Mouse (Mus musculus) macrophage (primary cell): Measurements from ENCODE around the gene Gtf2e1. TPM values are rescaled to one million over a fixed set of nuclear protein-coding genes. Genes with fewer than 3 reads are reported as not detected.

ENCODE experiments used
- H3K27ac ChIP-seq: fragments of 350-480 bp; formaldehyde crosslinking; 2 replicates; pipeline ENCODE4 v1.9.0; 2021
- H3K36me3 ChIP-seq: fragments of 350-480 bp; formaldehyde crosslinking; 2 replicates; pipeline ENCODE4 v1.9.0; 2021; ENCODE audit errors: inconsistent target
- H3K4me3 ChIP-seq: fragments of 350-480 bp; formaldehyde crosslinking; 2 replicates; pipeline ENCODE4 v1.9.0; 2021; ENCODE audit errors: inconsistent target
- H3K79me2 ChIP-seq: fragments of 350-480 bp; formaldehyde crosslinking; 2 replicates; pipeline ENCODE4 v1.9.0; 2021; ENCODE audit errors: inconsistent target
- WGBS: methylation state at CpG from one replicate; pipeline ENCODE4 v1.1.7; 2026; ENCODE audit warnings: inconsistent platforms; ENCODE audit not compliant: missing documents; 5-methylcytosine and 5-hydroxymethylcytosine counted together
- polyA plus RNA-seq: library from polyadenylated mRNA; stranded (reverse); fragments of 250-400 nt; gene quantifications from 3 replicates; pipeline ENCODE4 v1.2.4, GENCODE M21; 2018; ENCODE audit warnings: inconsistent platforms

Gene Gtf2e1
- polyA plus RNA-seq, 1 experiment from 2014 or later: 8.0 TPM

DNA sequence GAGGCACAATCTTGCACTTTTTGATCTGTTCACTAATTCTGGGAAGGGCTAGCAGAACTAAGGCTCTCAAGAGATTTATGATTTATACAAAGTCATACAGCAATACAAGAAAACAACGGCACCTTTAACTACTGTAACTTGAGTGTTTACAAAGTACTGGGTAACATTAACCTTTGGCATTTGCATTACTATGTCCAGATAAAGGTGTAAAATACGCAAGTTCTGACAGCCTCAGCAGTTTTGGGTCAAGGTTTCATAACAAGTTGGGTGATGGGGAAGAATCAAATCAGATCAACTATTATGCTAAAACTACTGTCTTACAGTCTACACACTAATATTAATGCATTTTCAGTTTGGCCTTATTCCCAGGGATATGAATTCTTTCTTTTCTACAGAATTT lies 14.5 kb downstream of the Gtf2e1 start:
- Histone ChIP-seq H3K36me3 (peaks cover 24% of the 10 kb centered on the region), H3K79me2 (peaks cover 29% of the 10 kb centered on the region; the same call in 1 of the 2 replicates), H3K4me3 (no peak overlapping the region), H3K27ac (no peak overlapping the region)
- 93% methylated on average over 2 of the region's 2 CpGs for WGBS

DNA sequence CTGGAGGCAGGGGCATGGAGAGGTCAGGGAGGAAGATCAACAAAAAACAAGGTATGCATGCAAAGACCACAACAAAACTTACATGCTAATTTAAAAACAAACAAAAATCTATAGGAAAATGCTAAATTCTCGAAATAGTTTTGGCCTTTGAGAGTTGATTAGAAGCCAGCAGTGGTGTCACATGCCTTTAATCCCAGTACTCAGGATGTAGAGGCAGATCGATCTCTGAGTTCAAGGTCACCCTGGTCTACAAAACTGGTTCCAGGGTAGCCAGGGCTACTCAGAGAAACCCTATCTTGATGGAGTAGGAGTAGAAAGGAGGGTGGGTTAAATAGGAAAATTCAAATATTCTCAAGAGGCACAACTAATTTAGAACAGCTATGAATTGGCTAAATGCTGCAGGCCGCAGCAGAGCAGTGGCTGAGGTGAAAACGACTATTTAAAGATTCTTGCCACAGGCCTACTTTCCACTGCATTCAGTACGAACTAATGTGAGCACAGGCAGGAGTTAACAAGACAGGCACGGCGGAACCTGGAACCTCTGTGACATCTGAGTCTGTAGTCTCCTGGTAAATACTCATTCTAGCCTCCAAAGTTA lies 17.4 kb downstream of the Gtf2e1 start:
- peaks cover 9% of the 10 kb centered on the region; the same call in 1 of the 2 replicates for H3K79me2 ChIP-seq
- H3K4me3 ChIP-seq: no peak overlapping the region
- H3K36me3 ChIP-seq: peaks cover 24% of the 10 kb centered on the region
- WGBS: 98% methylated on average over 6 of the region's 7 CpGs
- no peak overlapping the region for H3K27ac ChIP-seq

DNA sequence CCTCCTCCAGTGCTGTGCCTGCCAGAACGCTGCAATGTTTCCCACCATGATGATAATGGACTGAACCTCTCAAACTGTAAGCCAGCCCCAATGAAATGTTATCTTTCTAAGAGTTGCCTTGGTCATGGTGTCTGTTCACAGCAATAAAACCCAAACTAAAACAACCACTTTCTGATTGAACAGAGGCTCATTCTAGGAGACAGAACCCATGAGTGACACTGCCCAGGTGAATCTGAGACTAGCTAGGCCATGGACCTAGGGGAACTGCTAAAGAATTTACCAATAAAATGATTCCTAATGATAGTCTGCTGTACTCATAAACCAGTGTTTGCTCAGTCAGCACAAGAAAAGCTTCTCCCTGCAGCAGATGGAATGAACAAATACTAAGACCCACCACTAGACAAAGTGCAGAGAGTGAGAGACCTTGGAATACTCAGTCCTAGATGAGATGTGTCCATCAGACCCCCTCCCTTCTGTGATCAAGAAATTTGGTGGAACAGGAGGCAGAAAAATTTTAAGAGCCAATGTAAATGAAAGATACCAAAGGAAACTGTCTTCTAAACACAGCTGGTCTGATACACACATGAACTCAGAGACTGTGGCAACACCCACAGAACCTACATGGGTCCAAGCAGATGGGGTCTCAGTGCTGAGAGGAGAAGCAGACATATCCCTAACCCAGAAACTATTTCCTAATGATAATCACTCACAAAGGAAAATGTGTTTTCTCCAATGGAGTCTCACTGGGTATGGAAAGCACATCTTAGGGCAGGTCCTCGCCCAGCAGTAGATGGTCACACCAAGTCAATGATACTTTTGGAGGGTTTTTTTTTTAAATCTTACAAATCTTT lies 19.2 kb downstream of the Gtf2e1 start:
- Histone ChIP-seq H3K79me2 (no peaks in the 10 kb centered on the region; the same call in 1 of the 2 replicates), H3K36me3 (peaks cover 24% of the 10 kb centered on the region), H3K4me3 (no peak overlapping the region), H3K27ac (no peak overlapping the region)
- 96% methylated on average over 2 of the region's 2 CpGs for WGBS

DNA sequence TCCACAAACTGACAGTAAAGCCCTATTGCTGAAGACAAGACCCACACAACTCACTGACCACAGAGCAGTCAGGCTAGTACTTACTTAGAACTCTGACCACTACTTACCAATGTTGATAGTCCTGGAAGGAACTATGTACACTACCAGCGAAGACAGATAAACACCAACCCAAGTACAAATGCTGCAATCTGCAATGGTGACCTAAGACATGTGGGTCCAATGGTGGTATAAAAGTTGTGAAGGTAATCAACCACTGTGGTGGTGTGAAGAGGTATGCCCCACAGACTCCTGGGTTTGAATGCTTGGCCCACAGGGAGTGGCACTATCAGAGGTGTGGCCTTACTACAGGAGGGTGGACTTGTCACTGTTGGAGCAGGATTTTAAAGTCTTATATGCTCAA lies 19.9 kb downstream of the Gtf2e1 start:
- no peak overlapping the region for H3K4me3 ChIP-seq
- H3K36me3 ChIP-seq: peaks cover 24% of the 10 kb centered on the region
- 100% methylated on average over 1 of the region's 1 CpGs for WGBS
- no peak overlapping the region for H3K27ac ChIP-seq
- H3K79me2 ChIP-seq: no peaks in the 10 kb centered on the region

DNA sequence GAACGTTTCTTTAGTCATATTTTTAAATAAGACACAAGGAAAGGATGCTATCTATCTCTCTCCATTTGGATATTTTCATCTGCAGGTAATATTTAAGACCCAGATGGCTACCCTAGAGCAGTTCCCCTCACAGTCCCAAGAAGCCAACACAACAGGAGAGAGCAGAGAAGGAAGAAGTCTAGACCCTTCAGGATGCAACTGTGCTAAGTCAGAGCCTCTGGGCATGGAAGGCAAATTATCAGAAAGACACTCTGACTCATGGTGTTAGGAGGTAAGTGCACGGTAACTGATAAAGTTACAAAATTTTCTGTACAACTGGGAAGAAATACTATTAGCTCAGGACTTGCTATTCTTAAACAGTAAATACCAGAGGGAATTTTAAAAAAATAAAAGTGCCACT lies 20.9 kb downstream of the Gtf2e1 start:
- Histone ChIP-seq H3K36me3 (peaks cover 15% of the 10 kb centered on the region), H3K4me3 (no peak overlapping the region), H3K79me2 (no peaks in the 10 kb centered on the region), H3K27ac (no peak overlapping the region)
- 96% methylated on average over 2 of the region's 2 CpGs for whole genome bisulfite sequencing

DNA sequence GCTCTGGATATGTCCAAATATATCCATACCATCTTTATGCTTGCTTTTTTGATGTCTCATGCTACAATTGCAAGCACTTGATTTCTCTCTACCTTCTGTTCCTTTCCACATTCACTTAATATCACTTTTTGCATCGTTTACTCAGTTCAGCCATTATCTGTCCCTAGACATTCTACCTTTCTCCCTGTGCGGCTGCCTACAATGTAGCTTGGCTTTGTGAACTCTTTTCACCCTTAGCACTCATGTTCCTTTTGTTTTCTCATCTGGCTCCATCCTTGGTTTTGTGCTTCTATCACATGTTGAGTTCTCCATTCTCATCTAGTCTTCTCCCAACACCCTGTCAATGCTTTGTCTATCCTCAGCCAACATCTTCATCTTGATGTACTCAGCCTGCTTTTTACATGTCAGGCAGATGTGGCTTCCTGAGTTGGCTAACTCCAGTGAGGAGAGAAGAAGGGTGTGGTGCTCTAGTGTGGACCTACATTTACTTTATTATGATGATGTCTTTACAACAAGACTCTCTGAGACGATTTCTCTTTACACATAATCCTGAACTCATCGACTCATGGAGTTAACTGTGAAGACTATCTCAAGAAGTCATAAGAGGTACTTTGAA lies 21.9 kb downstream of the Gtf2e1 start:
- H3K79me2 ChIP-seq: no peaks in the 10 kb centered on the region
- peaks cover 9% of the 10 kb centered on the region; the same call in 1 of the 2 replicates for H3K36me3 ChIP-seq
- no peak overlapping the region for H3K4me3 ChIP-seq
- no peak overlapping the region for H3K27ac ChIP-seq
- WGBS: 94% methylated on average over 4 of the region's 4 CpGs

DNA sequence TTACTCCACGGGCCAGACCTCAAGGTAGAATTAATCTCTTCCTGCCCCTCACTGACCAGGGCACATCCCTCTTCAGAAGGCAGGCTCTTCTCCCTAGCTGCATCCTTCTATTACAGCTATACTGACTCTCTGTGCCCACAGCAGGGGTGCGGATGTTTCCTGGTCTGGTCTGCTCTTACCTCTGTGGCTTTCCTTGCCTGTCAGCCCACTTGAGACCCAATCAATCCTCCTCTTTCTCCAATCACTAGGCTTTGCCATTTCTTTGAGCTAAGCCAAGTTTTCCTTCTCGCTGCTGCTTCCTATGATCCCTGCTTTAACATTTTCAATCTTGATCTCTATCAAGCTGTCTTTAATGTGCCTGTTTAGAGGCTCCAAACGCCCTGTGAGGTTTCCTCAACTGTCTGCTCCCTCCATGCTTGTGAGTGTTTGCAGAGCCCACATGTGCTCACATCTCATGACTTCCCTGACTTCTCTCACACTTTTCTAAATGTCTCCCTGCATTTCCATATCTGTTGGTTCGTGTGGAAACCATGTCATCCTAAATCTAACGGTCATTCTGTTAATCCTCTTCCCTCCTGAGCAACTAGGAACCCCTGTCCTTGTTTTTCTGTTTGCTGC lies 23.1 kb downstream of the Gtf2e1 start:
- WGBS: 96% methylated on average over 6 of the region's 6 CpGs
- H3K27ac ChIP-seq: no peak overlapping the region
- H3K4me3 ChIP-seq: no peak overlapping the region
- H3K79me2 ChIP-seq: no peaks in the 10 kb centered on the region
- 0 out of 2 replicates have a peak, but pooled peaks cover 5% of the 10 kb centered on the region for H3K36me3 ChIP-seq

DNA sequence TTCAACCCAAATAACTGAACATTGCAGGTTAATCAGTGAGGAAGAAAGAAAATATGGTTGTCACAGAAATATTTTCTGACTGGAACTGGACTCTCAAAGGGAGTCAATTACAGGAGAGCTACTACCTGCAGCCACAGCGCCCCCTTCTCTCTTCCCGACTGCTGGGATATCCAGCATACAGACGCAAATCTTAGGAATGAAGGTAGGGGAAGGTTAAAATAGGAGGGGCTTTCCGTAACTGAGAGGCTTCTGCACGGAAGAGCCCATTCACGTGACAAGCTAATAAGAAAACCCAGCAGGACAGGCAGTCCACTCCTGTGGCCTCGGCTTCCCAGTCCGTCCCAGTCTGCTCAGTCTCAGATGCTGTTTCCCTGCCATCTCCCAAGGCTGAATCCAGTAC lies 24.9 kb downstream of the Gtf2e1 start:
- no peak overlapping the region for H3K4me3 ChIP-seq
- no peak overlapping the region for H3K27ac ChIP-seq
- WGBS: 92% methylated on average over 8 of the region's 8 CpGs
- peaks cover 18% of the 10 kb centered on the region for H3K36me3 ChIP-seq
- H3K79me2 ChIP-seq: no peaks in the 10 kb centered on the region

DNA sequence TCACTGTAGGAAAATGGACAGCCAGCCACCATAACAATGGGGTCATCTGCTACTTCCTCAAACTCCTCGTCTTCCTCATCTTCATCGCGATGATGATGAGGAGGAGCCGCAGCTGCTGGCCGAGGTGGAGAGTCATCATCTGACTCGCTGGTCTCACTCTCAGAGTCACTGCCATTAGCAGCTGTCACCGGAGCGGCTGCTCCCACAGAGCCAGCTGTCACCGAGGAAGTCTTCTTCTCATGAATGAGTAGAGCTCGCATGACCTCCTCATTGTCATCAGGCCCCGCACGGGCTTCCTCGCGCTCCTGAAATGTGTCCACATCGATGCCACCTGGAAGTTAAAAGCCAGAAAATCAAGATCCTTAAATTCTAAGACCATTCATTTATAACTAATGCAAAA lies 28.1 kb downstream of the Gtf2e1 start:
- peaks cover 18% of the 10 kb centered on the region for H3K36me3 ChIP-seq
- H3K27ac ChIP-seq: no peak overlapping the region
- no peaks in the 10 kb centered on the region for H3K79me2 ChIP-seq
- 96% methylated on average over 15 of the region's 15 CpGs for WGBS
- H3K4me3 ChIP-seq: no peak overlapping the region

DNA sequence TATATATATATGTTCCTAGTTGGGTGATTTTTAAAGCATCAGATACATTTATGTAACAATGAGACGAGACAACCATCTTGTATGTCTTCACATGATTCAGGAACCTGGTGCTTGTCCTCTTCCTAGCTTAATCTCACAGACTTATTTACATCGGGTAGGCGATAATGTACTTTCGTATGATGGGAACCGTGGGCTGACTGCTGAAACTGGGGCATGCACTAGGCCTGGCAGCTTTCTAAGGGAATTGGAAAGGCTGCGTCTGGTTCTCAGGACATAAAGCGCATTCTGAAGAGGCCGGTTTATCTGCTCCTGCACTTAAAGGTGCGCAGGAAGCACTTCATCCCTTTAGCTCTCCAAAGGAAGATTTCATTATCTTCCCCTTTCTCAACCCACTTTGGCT lies 32.8 kb downstream of the Gtf2e1 start:
- H3K79me2 ChIP-seq: no peaks in the 10 kb centered on the region
- 95% methylated on average over 9 of the region's 9 CpGs for WGBS
- peaks cover 16% of the 10 kb centered on the region for H3K36me3 ChIP-seq
- H3K27ac ChIP-seq: no peak overlapping the region
- no peak overlapping the region for H3K4me3 ChIP-seq

DNA sequence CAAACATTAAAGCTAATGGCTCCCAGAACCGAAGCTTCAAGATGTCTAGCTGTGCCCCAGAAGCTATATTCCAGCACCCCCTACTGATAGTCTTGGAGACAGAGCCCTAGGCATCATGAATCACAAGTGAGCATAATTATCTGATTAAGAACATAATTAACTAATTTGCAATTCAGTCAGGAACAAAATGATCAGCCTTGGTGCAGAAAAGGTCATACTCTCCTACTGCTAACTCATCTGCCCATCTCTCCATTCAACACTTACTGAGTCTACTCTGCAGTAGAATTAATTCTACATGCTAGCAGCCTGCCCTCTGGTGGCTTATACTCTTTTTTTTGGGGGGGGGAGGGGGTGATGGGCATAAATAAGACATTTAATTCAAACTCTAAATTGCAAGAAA lies 35.1 kb downstream of the Gtf2e1 start:
- 75% methylated on average over 1 of the region's 1 CpGs for WGBS
- H3K27ac ChIP-seq: no peak overlapping the region
- H3K36me3 ChIP-seq: no peaks in the 10 kb centered on the region
- no peak overlapping the region for H3K4me3 ChIP-seq
- H3K79me2 ChIP-seq: no peaks in the 10 kb centered on the region

DNA sequence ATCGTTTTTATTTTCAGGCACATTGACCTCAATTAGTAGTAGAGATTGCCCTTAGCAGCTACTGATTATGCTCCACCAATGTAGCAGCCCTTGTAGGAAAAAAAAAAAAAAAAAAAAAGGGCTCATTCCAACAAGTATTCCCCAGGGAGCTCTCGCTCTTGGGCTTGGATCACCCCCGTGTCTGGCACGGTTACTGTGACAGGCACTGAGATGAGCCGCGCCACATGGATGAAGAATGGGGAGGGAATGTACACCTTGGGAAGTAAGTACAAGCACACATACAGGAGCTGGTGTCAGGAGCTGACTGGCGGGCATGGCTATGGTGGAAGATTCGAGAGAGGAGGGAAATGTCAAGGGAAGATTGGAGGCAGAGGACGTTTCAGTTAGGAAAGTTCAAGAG lies 41.0 kb downstream of the Gtf2e1 start:
- Histone ChIP-seq H3K79me2 (no peaks in the 10 kb centered on the region), H3K27ac (no peak overlapping the region), H3K36me3 (no peaks in the 10 kb centered on the region), H3K4me3 (no peak overlapping the region)
- WGBS: 92% methylated on average over 9 of the region's 9 CpGs

DNA sequence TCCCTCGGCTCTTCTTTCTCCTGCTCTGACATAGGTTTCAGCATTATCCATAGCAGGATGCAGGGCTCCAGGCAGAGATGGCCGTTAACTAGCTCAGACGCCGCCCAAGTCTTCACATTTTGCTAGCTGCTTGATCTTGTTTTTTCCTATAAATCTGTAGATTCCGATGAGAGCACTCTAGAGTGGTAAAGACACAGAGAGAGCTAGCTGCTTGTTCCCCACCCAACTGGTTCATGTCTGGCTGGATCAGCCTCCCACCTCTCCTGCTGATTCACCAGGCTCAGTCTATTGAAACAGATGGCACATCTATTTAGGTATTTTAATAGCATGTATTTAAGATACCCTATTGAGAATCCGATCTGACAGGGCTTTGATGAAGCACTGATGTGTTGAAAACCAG lies 44.6 kb downstream of the Gtf2e1 start:
- no peak overlapping the region for H3K27ac ChIP-seq
- 93% methylated on average over 6 of the region's 6 CpGs for WGBS
- H3K4me3 ChIP-seq: no peak overlapping the region
- no peaks in the 10 kb centered on the region for H3K79me2 ChIP-seq
- H3K36me3 ChIP-seq: no peaks in the 10 kb centered on the region

DNA sequence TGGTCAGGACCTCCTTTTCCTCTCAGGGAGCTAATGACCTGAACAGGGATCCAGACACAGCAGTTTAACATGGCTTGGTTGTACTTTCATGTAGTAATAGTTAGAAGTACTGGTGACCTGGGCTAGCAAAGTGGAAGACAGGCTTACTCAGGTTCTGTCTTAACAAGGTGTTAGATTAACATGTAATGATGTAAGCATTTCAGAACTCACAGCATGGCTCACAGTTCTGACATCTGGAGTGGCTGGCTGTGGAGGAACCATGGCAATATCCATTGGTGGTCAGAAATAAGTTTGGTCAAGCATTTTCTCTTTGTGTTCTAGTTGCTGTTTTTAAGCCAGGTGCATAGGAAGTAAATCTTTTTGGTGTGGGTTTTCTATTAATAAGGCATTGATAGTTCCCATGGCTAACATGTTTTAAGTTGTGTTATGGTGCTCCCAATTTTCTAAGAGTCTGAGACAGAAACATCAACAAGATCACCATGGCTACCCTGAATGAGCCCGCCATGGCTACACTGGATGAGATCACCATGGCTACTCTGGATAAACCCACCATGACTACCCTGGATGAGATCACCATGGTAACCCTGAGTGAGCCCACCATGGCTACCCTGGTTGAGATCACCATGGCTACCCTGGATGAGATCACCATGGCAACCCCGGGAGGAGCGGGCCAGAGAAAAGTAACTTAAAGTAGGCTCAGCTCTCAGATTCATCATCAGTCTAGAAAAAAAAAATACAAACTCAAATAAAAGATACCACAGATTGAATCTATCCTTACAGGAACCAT lies 52.6 kb downstream of the Gtf2e1 start:
- no peak overlapping the region for H3K4me3 ChIP-seq
- 90% methylated on average over 3 of the region's 3 CpGs for WGBS
- H3K36me3 ChIP-seq: no peaks in the 10 kb centered on the region
- H3K27ac ChIP-seq: no peak overlapping the region
- no peaks in the 10 kb centered on the region for H3K79me2 ChIP-seq
